Mouse (Mus musculus) lung, postnatal 10 days (tissue): ENCODE measurements around the gene Arhgap23.

Experiments used
- DNase-seq: peaks from one replicate; pipeline ENCODE4 v3.0.0; 2021

The Arhgap23 gene

DNA sequence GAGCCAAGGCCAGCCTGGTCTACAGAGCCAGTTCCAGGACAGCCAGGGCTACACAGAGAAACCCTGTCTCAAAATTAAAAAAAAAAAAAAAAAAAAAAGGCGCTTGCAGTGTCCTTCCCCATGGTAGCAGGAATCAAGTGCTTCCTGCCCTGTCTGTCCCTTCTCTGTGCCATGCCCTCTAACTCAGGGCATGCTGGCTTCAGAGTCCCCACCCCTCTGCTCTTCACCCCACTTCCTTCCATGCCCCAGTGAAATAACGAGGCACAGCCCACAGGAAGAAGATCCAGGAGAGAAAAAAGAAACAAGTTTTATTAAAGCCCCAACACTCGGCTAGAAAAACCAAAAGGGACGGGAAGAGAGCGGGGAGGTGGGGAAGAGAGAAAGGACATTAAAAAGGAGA is 93.7 kb downstream of the Arhgap23 start:
- no peak for DNase-seq

DNA sequence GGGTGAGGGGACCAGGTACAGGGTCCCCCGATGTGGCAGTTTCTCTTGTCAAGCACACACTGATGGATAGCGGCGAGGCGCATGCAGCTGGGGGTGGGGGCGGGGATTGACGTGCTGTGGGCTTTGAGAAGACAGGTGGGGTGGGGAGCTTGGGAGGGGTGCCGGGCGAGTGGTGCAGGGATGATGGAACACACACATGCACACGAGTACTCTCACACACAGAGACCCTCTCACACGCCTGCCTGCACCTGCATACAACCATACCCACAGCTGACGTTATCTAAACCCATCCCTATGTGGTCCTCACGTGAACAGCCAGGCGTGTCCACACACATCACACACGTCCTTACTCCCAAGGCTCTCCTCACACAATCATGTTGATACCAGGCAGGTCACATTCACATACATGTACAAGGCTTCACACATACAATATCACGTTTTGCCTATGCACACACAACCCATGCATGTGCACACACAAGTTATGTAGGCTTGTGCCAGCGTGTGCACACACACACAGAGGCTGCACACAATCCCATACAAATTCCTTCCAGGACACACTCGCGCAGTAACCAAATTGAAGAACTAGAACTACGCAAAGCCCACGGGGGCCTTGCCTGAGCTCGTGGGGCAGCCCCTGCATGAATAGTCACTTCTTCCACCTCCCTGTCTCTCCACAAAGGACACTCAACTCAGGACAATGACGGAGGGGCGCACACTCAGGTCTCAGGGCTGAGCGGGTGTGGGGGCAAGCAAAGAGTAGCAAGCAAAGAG is 94.6 kb downstream of the Arhgap23 start:
- DNase-seq, result no peak

DNA sequence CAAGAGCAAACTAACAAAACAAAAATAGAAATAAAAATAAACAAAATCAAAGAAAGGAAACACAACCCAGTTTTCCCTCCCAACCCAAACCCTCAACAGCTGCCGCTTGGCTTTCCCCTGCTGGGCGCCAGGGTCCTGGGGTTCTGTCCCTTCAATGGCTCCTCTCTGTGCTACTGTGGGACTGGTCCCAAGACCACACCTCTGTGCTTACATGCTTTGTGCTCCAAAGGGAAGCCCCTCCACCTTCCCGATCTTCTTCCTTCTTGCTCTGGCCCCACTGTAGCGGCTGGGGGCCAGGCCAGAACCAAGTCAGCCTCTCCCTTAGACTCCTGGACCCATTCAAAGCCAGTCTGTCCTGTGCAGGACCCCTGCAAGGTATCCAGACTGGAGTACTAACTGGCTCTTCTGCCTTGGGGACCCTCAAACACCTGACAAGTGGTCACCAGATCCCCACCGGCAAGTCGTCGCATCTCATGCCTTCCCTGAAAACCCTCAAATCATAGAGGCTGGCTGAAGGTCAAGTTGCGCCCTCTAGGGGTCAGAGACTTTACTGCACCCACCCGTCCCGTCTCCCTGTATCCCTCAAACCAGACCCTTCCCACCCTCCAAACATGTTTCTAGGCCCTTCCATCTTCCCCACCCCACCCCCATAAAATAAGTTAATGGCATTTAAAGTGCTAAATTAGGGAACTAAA is 95.8 kb downstream of the Arhgap23 start:
- peak; percentile 83 for DNase-seq

DNA sequence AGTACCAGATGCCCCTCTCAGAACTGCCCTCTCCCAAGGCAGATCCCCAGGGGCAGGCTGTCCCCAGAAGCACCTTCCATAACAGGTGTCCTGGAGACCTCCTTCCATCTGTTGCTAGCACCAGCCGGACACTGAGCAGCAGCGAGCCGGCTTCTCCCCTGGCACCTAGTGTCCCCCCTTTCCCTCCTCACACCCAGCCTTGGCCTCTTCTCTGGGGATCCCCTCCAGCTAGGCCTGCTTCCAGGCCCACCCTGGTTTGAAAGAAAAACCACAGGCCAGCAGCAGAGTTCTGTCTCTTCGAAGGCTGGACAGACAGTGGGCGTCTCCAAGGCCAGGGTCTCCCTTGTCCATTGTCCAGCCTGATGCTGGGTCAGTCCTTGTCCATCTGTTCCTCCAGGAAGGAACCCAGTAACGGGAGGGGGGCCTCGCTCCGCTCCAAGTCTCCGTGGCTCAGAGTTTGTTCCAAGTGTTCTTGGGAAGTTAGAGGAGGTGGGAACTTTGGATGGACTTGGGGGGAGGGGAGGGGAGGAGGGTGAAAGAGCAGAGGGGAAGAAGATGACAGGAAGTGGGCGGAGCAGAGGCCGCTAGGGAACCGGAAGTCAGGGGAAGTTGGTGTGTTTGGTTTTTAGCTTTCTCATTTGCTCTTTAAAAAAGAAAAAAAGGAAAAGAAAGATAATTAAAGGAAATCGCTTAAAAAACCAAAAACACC is 96.5 kb downstream of the Arhgap23 start:
- peak; percentile 85 for DNase-seq

DNA sequence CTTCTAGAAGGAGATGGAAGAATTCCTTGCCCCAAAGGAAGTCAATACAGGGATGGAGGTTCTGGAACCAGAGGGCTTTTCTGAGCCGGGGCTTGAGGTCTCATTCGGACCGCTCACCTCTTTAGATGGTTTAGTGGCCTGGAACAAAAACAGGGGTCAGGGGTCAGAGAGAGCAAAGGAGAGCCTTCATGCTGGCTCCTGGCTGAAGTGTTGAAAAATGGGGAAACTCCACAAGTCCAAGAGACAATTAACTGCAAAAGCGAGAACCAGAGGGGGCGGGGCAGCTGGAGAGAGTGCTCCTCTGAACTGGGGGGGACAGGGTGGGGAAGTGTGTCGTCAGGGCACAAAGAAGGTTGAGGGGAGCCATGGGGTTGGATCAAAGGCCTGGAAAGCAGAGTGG is 97.2 kb downstream of the Arhgap23 start:
- no peak for DNase-seq

DNA sequence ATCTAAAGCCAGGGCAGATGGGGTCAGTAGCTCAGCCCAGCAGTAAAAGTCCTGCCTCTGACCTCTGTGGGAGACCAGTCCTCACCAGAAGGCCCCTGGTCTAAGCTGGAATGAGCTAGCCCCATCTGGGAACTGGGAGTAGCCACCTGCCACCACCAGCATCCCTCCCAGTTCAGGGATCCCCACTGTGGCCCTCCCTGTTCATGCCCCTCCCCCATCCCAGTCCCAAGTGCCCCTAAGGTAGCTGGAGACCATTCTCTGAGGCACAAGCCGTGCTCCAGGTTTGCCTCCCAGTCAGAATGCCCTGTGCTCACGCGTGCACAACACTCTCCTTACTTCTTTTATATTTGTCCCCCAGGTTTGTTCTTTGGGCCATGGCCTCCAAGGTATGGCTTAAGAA is 97.7 kb downstream of the Arhgap23 start:
- no peak for DNase-seq

DNA sequence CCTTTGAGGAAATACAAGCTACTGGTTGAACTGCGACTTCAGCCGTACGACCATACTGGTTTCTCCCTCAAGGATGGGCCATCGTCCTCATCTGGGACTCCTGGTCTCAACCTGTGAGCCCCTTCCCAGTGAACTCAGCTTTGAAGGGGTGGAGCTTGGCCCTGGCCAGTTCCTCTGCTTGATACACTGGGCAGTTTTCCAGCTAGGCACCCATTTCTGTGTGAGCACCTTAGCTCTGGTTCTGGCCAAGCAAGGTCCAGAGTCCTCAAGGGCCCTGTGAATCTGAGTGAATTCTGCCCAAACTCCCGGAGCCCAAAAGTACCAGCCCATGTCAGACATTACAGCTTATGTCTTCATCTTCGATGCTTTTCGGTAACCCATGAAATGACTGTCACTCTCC is 105.2 kb downstream of the Arhgap23 start:
- no peak for DNase-seq

DNA sequence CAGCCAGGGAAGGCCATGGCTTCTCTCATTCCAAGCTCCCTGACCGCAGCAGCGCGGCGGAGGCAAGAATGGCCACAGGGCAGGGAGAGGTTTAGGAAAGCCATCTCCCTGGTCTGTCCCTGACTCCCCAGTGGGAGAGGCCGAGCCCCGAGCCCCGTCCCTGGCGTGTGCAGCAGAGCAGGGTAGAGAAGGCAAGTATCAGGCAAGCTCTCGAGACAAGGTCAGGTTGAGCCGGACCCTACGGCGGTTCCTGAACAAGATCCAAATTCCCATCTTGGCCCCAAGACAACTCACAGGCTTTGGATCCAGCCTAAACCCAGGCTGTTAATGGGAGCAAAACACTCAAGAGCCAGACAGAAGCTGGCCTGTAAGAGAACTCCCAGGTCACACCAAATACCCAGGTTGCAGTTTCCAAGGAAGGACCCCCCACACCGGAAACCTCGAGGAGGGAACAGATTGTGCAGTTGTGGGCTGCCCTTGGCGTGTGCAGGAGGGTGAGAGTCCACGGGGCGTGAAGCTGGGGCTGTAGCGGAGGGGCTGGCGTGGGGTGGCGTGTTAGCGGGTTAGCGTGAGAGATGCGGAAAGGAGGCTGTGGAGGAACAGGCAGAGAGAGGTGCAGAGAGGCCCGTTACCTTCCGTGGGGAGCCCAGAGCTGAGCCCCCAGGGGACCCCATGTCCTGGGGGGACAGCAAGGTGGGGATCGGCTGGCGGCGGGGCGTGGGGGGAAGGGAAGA is 106.6 kb downstream of the Arhgap23 start:
- no peak for DNase-seq

DNA sequence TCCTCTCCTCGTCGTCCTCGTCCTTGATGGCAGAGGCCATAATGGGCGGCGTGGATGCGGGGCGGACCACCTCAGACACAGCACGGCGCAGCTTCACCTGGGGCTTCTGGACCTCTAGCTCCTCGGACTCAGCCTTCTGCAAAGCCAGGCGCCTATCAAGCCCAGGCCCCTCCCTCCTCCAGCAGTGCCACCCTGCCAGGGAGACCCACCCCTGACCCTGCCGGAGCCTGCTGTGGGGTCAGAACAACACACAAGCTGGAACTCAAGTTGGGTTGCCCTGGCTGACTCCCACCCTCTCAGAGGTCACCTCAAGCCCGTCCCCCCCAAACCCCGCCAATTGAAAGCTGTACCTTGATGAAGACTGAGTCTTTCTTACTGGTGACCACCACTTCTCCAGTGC is 107.8 kb downstream of the Arhgap23 start:
- no peak for DNase-seq

DNA sequence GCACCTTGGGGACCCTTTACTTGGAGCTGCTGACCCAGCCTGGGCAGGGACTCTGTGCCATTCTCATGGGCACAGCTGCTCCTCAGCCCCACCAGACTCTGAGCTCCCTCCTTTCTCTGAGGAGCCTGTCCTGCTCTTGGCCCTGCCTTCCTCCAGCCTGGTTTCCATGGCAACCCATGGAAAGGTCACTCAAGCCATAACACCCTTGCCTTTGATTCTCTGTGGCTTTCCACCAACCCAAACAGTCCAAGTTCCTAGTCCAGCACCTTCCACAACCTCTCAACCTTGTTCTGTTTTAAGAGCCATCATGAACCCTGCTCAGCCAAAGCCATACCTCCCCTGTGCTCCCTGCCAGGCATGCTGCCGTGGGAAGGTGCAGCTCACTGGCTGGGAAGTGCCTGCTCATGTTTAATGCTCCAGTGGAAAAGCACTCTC is 108.5 kb downstream of the Arhgap23 start:
- DNase-seq, result peak; percentile 54

DNA sequence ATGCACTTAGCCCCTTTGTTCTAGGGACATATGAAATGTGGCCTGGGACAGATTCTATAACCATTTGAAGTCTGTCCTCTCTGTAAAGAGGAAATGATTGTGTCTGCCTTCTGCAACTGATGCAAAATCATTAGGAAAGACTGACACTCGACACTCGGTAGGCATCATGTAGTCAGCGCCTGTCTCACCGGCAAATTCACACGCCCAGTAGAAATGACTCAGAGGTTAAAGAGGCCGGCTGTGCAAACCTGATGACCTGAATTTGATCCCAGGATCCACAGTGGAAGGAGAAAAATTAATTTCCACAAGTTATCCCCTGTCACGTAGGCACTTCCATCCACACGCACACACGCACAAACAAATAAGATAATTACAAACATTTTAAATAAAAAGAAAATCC is 109.0 kb downstream of the Arhgap23 start:
- no peak for DNase-seq

DNA sequence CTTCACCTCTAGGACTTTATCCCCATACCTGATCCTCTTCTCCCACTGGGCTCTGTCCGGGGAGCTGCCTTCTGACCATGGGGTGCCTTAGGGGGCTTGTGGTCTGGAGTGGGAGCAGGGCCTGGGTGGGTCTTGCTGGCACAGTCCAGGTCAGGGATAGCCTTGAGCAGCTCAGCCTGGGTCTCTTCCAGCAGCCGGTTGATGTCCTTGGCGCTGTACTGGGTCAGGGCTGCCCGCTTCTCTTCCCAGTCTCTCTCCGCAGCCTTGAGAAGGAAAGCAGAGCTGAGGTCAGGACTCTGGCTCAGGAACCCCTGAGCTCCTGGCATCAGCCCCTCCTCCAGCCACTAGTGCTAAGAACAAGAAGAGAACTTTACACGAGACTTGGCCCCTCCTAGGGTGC is 110.0 kb downstream of the Arhgap23 start:
- DNase-seq, result no peak

DNA sequence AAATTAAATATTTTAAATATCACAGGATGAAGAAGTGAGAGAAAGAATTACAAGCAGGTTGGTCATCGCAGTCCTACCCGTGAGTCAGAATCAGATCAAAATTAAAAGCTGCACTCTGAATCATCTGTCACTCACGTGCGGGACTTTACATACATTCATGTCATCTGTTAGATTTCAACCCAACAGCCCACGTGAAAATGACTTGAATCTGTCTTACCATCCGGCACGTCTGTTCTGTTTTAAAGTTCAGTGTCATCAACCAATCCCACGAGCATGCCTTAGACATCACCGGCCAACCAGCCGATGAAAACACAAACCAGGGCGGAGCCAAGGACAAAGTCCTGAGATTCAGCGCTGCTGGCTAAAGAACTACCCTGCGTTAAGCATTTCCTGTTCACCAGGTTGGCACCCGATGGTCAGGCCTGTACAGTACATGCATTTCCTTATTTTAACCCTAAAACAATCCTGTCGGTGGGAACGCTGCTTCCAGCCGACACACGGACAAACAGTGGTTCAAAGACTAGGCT is 113.0 kb downstream of the Arhgap23 start:
- DNase-seq, result no peak

DNA sequence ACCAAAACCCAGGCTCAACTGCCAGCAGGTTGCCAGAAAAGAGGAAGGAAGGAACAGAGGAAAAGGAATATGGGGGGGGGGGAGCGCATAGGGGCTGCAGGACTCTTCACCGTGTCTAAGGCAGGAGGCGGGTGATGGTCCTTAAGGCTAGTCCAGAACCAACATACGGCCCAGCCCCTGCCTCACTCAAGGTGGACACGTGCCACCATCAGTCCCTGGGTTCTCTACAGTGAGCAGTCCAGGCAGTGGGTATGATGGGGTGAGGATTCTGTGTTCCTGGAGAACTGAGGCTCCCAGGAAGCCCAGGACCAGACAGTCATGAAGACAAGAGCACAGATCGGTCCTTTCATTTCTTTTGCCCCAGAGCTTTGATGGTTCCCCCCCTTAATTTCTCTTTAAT is 114.7 kb downstream of the Arhgap23 start:
- no peak for DNase-seq

DNA sequence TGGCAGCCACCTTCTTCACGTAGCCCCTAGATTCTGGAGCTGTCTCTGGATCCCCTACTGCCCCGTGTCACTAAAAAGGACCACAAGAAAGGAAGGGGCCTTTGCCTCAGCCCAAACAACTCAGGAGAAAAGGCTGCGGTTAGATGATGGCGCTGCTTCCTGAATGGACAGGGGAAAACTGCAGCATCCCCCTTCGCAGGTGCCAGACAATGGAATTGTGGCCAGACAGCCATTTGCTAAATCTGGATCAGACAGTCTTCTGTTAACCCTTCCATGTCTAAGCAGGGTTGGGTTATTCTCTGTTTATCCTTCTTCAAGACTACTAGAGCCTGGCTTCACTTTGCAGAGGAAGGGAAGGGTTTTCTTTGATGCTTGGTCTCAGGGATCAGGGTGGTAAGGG is 115.6 kb downstream of the Arhgap23 start:
- no peak for DNase-seq

DNA sequence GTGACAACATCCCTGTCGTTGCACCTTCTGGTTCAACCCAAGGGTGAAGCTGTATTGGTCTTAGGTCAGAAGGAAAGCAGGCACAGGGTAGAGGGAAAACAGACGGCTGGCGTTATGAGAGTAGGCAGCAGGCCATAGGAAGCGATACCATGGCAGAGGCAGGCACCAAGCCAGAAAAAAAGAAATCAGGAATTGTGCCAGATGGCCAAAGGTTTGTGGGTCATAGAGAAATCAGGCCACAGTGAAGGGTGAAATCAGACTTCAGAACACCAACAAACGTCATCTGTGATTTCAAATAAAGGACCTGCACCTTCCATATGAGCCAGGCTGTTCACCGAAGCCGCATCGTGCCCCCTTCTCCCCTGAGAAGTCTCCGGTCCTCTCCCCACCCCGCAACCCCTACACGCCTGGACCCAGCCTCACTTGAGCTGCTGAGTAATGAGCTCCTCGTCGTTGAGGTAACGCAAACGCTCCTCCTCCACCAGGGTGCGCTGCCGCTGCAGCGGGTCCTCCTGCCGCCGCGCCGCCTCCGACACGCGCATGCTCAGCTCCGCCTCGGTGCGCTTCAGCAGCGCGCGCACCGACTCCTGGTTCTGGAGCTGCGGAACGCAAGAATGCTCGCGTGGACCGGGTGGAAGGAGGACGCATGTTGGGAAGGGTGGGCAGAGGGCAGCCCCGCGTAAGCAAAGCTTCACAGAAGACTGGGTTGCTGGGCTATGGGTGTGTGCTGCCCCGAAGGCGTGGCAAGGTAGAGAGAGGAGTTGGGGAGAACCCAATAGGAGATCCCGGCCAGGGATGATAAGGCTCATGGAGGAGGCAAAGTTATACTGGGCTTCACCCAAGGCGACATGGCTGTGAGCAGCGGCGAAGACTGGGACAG is 116.3 kb downstream of the Arhgap23 start:
- DNase-seq, result peak; percentile 92

DNA sequence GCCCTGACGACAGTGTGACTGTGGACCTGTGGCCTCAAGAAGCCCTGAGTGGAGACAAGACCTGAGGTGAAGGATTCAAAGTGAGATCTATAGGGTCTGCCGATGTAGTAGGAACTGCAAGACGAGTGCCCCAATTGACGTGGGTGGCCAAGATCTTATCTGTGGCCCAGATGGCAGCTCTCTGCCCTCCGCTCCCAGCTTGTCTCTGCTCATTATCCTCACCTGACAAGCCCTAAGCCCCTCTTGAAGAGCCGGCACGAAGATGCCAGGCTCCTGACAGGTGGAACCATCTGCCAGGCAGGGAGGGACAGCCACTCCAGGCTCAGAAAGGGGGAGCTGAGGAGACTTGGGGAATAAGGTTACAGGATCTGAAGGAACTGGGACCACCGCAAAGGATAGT is 117.0 kb downstream of the Arhgap23 start:
- DNase-seq, result no peak

DNA sequence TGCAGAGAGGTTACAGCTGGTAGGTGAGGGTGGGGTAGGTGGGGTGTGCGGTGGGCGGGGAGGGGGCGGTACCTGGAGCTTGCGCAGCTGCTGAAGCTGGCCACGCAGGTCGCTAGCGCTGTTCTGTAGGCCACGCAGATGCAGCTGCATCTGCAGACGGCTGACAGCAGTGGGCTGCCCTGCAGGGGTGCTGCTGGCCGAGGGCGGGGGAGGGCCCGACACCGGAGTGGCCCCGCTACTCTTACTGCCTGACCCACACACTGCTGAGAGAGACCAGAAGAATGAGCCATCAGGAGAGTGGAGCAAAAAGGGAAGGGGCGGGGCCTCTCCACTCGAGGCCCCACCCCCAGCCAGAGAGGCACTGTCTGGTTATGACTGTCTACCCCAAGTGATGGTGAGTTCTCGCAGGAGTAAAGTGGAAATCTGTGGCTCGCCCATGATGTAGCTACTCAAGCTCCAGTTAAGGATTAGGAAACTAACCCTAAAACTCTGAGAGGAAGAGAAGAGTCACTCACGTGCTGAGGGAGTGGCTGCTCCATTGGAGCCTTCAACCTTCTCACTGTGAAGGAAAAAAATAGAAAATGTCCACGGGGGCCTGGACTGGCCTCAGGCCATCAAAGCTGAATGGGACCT is 117.7 kb downstream of the Arhgap23 start:
- no peak for DNase-seq

DNA sequence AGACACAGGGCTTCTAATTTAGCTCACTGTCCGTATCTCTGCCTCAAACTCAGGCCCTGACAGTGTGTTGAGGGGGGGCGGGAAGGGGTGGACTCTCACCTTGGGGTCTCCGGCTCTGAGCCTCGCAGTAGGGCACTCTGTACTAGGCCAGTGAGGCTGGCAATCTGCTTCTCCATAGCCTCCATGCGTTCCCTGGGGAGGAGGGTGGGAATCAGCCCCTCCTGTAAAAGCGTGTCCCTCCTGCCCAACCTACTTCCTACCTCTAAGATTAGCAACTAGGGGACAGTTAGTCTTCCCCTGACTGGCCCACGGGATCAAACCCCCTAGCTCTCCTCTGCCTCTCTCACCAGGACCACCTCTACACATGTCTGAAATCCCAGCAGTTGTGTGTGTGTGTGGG is 118.3 kb downstream of the Arhgap23 start:
- no peak for DNase-seq

DNA sequence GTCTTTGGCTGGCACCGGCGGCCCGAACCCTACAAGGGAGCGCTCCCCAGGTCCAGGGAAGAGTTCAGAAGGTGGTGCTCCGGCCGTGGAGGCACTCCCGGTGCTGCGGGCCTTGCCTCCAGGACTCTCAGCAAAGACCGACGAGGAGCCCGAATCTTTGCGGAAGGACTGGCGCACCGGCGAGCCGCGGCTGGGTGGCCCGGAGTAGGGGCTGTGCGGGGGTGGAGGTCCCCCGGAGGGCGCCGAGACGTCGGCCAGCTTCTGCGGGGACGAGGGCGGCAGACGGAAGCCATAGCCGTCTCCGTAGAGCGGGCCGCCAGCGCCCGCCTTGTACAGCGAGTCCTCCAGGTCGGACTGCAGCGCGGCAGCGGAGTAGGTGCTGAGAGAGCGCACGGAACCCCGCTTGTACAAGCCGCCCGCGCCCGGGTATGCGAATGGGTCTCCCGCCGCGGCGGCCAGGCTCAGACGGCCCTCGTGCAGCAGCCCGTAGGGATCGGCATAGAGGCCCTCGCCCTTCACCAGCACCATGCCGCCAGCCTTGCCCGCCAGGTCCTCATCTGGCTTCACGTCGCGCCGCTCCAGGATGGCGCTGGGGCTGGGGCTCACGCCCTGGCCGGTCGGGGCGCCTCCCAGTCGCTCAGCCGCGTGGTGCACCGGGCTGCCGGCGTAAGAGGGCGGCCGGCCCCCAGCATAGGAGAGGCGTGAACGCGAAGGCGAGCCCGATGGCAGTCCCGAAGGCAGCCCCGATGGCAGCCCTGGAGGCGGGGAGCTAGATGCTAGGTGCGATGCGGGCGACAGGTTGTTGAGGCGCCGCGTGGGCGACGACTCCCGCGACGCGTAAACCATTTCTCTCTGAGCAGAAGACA is 119.3 kb downstream of the Arhgap23 start:
- no peak for DNase-seq

DNA sequence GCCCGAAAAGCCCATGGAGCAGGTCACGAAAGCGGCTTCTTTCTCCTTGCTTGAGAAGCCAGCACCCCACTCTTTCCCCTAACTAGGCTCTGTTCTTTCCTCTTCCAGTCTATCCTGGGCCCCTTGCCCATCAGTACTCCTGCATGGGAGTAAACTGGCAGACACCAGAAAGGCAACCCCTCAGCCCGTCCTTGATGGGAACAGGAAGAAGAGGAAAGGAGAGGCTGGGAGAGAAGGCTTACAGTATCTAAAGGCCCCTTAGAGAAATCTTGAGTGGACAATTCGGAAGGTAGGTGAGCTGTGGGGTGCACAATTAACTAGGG is 119.9 kb downstream of the Arhgap23 start:
- no peak for DNase-seq
